Mouse (Mus musculus): Measurements from ENCODE around the gene Tmem205.

DNA sequence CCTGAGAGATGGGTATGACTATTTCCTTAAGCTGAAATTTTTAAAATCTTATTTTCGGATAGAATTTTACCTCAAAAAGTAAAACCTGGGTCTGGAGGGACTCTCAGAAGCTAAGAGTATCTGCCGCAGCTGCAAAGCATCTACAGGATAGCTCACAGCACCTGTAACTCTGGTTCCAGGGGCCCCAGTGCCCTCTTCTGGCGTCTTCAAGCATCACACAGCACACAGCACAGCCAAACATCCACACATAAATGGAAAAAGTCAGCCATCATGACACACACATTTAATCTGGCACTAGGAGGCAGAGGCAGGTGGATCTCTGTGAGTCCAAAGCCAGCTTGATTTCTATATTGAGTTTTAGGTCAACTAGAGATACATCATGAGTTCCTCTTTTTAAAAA is 50.8 kb downstream of the Tmem205 start:
- no peak for TF ChIP-seq POLR2A (IDR thresholded peaks at IDR 0.05; ENCODE audit: borderline replicate concordance, extremely low read depth, insufficient read depth, insufficient read length, poor library complexity, severe bottlenecking)
- no peak for TF ChIP-seq CTCF (IDR thresholded peaks at IDR 0.05; ENCODE audit: borderline replicate concordance, extremely low read depth, insufficient read depth, insufficient read length)

Measured in brain, embryonic 14.5 days (tissue).